Mouse (Mus musculus) lung, postnatal 10 days (tissue): ENCODE results near the gene Auts2.

Experiments
- DNase-seq: peaks from one replicate; pipeline ENCODE4 v3.0.0; 2021

Auts2 gene

GRCm38 (mm10) chr5:131824197-131824991 lies 718.8 kb downstream of the Auts2 start:
- no peak for DNase-seq

GRCm38 (mm10) chr5:131821461-131821860 lies 721.7 kb downstream of the Auts2 start:
- no peak for DNase-seq

- DNase-seq = peak; percentile 79
Observed at GRCm38 (mm10) chr5:131819251-131819691, 723.9 kb downstream of the Auts2 start.

GRCm38 (mm10) chr5:131815498-131815897 lies 727.6 kb downstream of the Auts2 start:
- DNase-seq = no peak

GRCm38 (mm10) chr5:131814503-131815003 lies 728.6 kb downstream of the Auts2 start:
- DNase-seq = peak; percentile 70

- peak; percentile 34 for DNase-seq
Observed at GRCm38 (mm10) chr5:131813952-131814502, 729.1 kb downstream of the Auts2 start.

- no peak for DNase-seq
Observed at GRCm38 (mm10) chr5:131813331-131813781, 729.8 kb downstream of the Auts2 start.

GRCm38 (mm10) chr5:131812483-131813063 lies 730.6 kb downstream of the Auts2 start:
- no peak for DNase-seq

- DNase-seq = no peak
Observed at GRCm38 (mm10) chr5:131806350-131806749, 736.8 kb downstream of the Auts2 start.

- peak; percentile 77 for DNase-seq
Observed at GRCm38 (mm10) chr5:131805277-131805676, 737.9 kb downstream of the Auts2 start.

GRCm38 (mm10) chr5:131803609-131804008 lies 739.5 kb downstream of the Auts2 start:
- DNase-seq = peak; percentile 33

GRCm38 (mm10) chr5:131802340-131803036 lies 740.7 kb downstream of the Auts2 start:
- DNase-seq = no peak

- no peak for DNase-seq
Observed at GRCm38 (mm10) chr5:131801924-131802323, 741.2 kb downstream of the Auts2 start.

GRCm38 (mm10) chr5:131798373-131798772 lies 744.8 kb downstream of the Auts2 start:
- no peak for DNase-seq

- no peak for DNase-seq
Observed at GRCm38 (mm10) chr5:131797044-131797443, 746.1 kb downstream of the Auts2 start.

GRCm38 (mm10) chr5:131794411-131795133 lies 748.6 kb downstream of the Auts2 start:
- DNase-seq = peak; percentile 21

GRCm38 (mm10) chr5:131789601-131790000 lies 753.5 kb downstream of the Auts2 start:
- DNase-seq = no peak

- peak; percentile 41 for DNase-seq
Observed at GRCm38 (mm10) chr5:131788008-131788407, 755.1 kb downstream of the Auts2 start.

GRCm38 (mm10) chr5:131783241-131783640 lies 759.9 kb downstream of the Auts2 start:
- DNase-seq = no peak

- DNase-seq = no peak
Observed at GRCm38 (mm10) chr5:131781063-131781462, 762.1 kb downstream of the Auts2 start.

- DNase-seq = no peak
Observed at GRCm38 (mm10) chr5:131779171-131779570, 764.0 kb downstream of the Auts2 start.

GRCm38 (mm10) chr5:131775672-131776071 lies 767.5 kb downstream of the Auts2 start:
- no peak for DNase-seq
